Mouse (Mus musculus) limb, embryonic 14.5 days (tissue): Measurements from ENCODE around the gene Krt81. TPM values are rescaled to one million over a fixed set of nuclear protein-coding genes. Genes with fewer than 3 reads are reported as not detected.

Experiments
- ATAC-seq: fragments of 200-750 bp; cut with Nextera tagmentation; 2 replicates; pipeline ENCODE4 v1.8.0; 2017; ENCODE audit warnings: low read depth, moderate number of reproducible peaks, moderate TSS enrichment; ENCODE audit not compliant: low FRiP score
- DNase-seq: peaks from one replicate; pipeline ENCODE4 v3.0.0-alpha.2; 2015; ENCODE audit warnings: low spot score
- H3K27ac ChIP-seq: fragments of 300-500 bp; sonication (generic); replicated peaks from 2 replicates; pipeline ENCODE4 v1.5.1; 2014; ENCODE audit warnings: low read depth, mild to moderate bottlenecking, low read length, moderate library complexity, mixed read lengths
- H3K27me3 ChIP-seq: fragments of 300-500 bp; sonication (generic); 2 replicates; pipeline ENCODE4 v1.6.1; 2014; ENCODE audit warnings: low read length, mixed read lengths; ENCODE audit not compliant: control insufficient read depth, insufficient read depth
- H3K36me3 ChIP-seq: fragments of 300-500 bp; sonication (generic); 2 replicates; pipeline ENCODE4 v1.6.1; 2014; ENCODE audit warnings: mild to moderate bottlenecking, low read length, moderate library complexity, mixed read lengths; ENCODE audit not compliant: control insufficient read depth, insufficient read depth
- H3K4me1 ChIP-seq: fragments of 300-500 bp; sonication (generic); 2 replicates; pipeline ENCODE4 v1.6.1; 2014; ENCODE audit warnings: antibody characterized with exemption, low read length, mixed read lengths; ENCODE audit not compliant: control insufficient read depth, insufficient read depth
- H3K4me2 ChIP-seq: fragments of 300-500 bp; sonication (generic); replicated peaks from 2 replicates; pipeline ENCODE4 v1.6.1; 2014; ENCODE audit warnings: low read depth, mild to moderate bottlenecking, low read length, moderate library complexity; ENCODE audit not compliant: severe bottlenecking
- H3K4me3 ChIP-seq: fragments of 300-500 bp; sonication (generic); replicated peaks from 2 replicates; pipeline ENCODE4 v1.5.1; 2014; ENCODE audit warnings: low read length
- H3K9ac ChIP-seq: fragments of 300-500 bp; sonication (generic); 2 replicates; pipeline ENCODE4 v1.6.1; 2014; ENCODE audit warnings: mild to moderate bottlenecking, low read depth, low read length, moderate library complexity; ENCODE audit not compliant: severe bottlenecking
- H3K9me3 ChIP-seq: fragments of 300-500 bp; sonication (generic); 2 replicates; pipeline ENCODE4 v1.6.1; 2016; ENCODE audit warnings: low read length; ENCODE audit not compliant: control insufficient read depth
- POLR2A ChIP-seq: fragments of 200-500 bp; IDR thresholded peaks from 2 replicates; pipeline ENCODE4 v1.8.0; 2012; ENCODE audit warnings: inconsistent platforms, mild to moderate bottlenecking, moderate library complexity, borderline replicate concordance; ENCODE audit not compliant: insufficient read depth, insufficient read length; ENCODE audit errors: extremely low read depth
- WGBS: fragments of 180-500 bp; shearing (Covaris S2); extraction: QIAGEN DNeasy Blood & Tissue Kit; methylation state at CpG from one replicate; pipeline ENCODE4 v1.1.7; 2014; 5-methylcytosine and 5-hydroxymethylcytosine counted together
- polyA plus RNA-seq, 2 experiments: library from polyadenylated mRNA; depleted of rRNA in 1 of 2; stranded (reverse) in 1 of 2; unstranded in 1 of 2; fragments of >200 nt; fragmentation: Nextera tagmentation in 1 of 2; extraction: Ambion mirVana in 1 of 2; gene quantifications; 2 replicates each; pipeline versions ENCODE4 v1.2.1 to v1.2.3; 2012 to 2014

Gene Krt81
- polyA plus RNA-seq (2012; rRNA removed), result not detected in 2 replicates
- not detected in 2 replicates for polyA plus RNA-seq (2014; fragmentation: Nextera tagmentation; extraction: Ambion mirVana)

GRCm38 (mm10) chr15:101463651-101464050, at the start of gene Krt81:
Krt81 (minus strand) TSS chr15:101463751.
- H3K9ac ChIP-seq, result no peak within 1 kb of the TSS
- H3K27ac ChIP-seq, result no peak within 1 kb of the TSS
- no peaks in the 10 kb centered on the region for H3K4me1 ChIP-seq
- no peak for DNase-seq
- H3K36me3 ChIP-seq, result no peaks in the 10 kb centered on the region
- TF ChIP-seq POLR2A, result no peak
- no peak within 1 kb of the TSS for H3K4me2 ChIP-seq
- no peak for ATAC-seq
- no peak within 1 kb of the TSS for H3K4me3 ChIP-seq
- H3K9me3 ChIP-seq, result no peaks in the 10 kb centered on the region
- H3K27me3 ChIP-seq, result no peaks in the 10 kb centered on the region
- WGBS, result 84% methylated on average over 12 of the region's 13 CpGs

DNA sequence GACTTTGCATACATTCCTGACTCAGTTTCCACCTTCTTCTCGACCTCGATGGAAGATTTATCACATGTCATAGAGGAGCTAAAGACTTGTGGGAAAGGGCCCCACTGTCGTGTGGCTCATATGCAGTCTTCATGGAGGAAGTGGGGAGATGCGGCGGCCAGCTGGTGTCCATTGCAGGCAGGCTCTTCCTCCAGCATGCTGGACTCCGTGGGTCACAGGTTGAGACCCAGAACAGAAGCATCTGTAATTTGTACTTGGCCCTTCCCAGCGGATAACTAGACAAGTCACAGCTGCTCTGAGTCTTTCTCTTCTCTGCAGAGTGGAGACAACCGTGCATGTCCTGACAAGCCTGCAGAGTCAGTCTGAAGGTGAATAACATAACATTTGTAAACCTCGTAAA, 44.7 kb upstream of the Krt81 start:
- DNase-seq (no peak), ATAC-seq (no peak)
- no peaks in the 10 kb centered on the region for H3K4me1 ChIP-seq
- no peaks in the 10 kb centered on the region for H3K36me3 ChIP-seq
- no peak overlapping the region for H3K4me3 ChIP-seq
- H3K27me3 ChIP-seq, result no peaks in the 10 kb centered on the region
- H3K9ac ChIP-seq, result no peak overlapping the region
- TF ChIP-seq POLR2A, result no peak
- H3K9me3 ChIP-seq, result no peaks in the 10 kb centered on the region
- 67% methylated on average over 9 of the region's 9 CpGs for WGBS
- H3K27ac ChIP-seq, result no peak overlapping the region
- H3K4me2 ChIP-seq, result no peak overlapping the region

DNA sequence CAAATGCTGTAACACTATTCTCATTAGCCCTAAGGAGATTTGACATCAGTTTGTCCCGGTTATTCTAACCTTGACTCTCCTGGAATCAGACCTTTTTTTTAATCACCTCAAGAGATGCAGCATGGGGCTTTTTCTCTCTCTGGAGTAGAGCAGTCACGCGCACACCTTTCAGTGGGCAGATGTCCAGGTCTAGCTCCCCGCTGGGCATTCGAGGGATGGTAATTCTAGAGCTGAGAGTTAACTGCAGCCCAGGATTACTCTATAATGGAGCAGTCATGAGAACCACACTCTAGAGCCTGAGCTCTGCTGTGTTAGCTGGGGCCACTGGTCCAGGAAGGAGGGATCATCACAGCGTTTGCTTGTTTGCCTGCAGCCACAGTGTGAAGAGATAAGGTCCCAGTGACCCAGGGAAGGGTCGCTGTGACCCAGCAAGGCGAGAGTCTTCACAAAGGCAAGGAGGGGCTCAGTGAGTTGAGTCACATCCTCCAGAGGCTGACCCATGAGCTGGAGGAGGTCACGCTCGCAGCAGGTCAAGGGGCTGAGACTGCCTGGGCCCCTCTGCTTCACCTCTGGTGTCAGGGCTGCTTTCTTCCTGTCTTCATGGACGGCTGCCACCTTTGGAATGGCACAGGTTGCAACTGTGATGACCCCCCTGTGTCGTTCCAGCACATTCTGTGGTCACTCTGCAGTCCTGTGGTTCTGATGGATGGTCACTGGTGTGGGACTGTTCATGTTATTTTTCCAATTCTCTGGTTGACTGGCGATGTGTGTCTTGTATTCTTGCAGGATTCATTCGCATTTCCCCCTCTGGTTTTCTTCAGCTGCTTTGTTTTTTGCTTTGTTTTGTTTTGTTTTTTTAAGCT, 43.6 kb upstream of the Krt81 start:
- DNase-seq (no peak), ATAC-seq (no peak)
- Histone ChIP-seq H3K9me3 (no peaks in the 10 kb centered on the region), H3K4me3 (no peak overlapping the region), H3K27ac (no peak overlapping the region), H3K4me1 (no peaks in the 10 kb centered on the region), H3K36me3 (no peaks in the 10 kb centered on the region), H3K9ac (no peak overlapping the region), H3K27me3 (no peaks in the 10 kb centered on the region), H3K4me2 (no peak overlapping the region)
- 55% methylated on average over 14 of the region's 14 CpGs for WGBS
- TF ChIP-seq POLR2A, result no peak

GRCm38 (mm10) chr15:101497181-101497580, 33.6 kb upstream of the Krt81 start:
- Histone ChIP-seq H3K4me2 (no peak overlapping the region), H3K36me3 (no peaks in the 10 kb centered on the region), H3K9ac (no peak overlapping the region), H3K27me3 (no peaks in the 10 kb centered on the region), H3K9me3 (no peaks in the 10 kb centered on the region), H3K4me3 (no peak overlapping the region), H3K4me1 (peaks cover 6% of the 10 kb centered on the region; the same call in 1 of the 2 replicates), H3K27ac (no peak overlapping the region)
- no peak for TF ChIP-seq POLR2A
- no peak for ATAC-seq
- whole genome bisulfite sequencing, result 59% methylated on average over 2 of the region's 2 CpGs
- DNase-seq, result no peak

DNA sequence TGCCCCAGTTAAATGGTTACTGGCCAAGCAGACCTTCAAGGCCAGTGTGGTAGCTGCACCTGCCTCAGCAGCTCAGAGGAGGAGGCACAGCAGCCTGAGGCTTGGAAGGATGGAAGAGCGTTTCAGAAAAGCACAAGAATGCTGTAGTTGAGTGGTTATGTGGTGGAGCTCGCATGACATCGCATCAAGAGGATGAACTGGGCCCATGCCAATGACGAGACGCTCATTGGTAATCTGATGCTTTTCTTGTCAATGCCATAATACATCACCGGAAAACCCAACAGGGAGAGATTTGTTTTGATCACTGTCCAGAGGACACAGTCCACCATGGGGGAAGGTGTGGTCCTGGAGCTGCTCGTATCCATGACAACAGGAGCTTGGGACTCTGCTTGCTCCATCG, 31.7 kb upstream of the Krt81 start:
- Histone ChIP-seq H3K4me1 (peaks cover 6% of the 10 kb centered on the region; the same call in 1 of the 2 replicates), H3K4me2 (no peak overlapping the region), H3K27ac (no peak overlapping the region), H3K9me3 (no peaks in the 10 kb centered on the region), H3K4me3 (no peak overlapping the region), H3K9ac (no peak overlapping the region), H3K36me3 (no peaks in the 10 kb centered on the region), H3K27me3 (no peaks in the 10 kb centered on the region)
- DNase-seq (no peak), ATAC-seq (no peak)
- TF ChIP-seq POLR2A, result no peak
- 76% methylated on average over 8 of the region's 8 CpGs for WGBS
